ENCODE assay signal across 14 mouse cellular contexts in the genomic region with DNA sequence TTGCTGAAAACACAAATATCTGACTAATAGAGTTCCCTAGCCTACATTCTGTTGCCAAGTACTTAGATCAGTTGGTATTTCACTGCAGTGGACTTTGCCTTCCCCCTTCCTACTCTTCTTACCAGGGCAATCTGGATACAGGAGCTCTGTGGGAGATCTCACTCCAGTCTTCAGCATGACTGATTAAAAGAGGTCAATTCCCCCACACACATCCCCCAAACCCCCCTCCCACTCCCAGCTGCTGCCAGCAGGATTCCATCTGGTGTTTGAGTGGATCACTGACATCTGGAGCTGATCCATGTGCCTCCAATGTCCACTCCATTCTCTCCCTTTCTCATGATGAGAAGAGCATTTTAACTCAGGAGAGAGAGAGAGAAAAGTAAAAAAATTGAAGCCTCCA.
DNase-seq lines count a peak whose midpoint lies in the region; ATAC-seq and TF ChIP-seq lines count a peak whose summit lies in the region.
"Had no signal": no experiment of that assay in that cellular context is flagged by ENCODE, and none has a peak within 500 bp of the region (broad histone marks: within the 10 kb centered on the region; RNA-seq: fewer than 3 reads in every experiment).

No protein-coding gene starts in this region.

- H3K9me3 ChIP-seq in hindbrain, postnatal 0 days (ENCODE audit: low read length): no peaks in the 10 kb centered on the region
- no peaks in the 10 kb centered on the region for H3K9me3 ChIP-seq in hindbrain, embryonic 16.5 days (ENCODE audit: control insufficient read depth, low read length)
- no peaks in the 10 kb centered on the region for H3K9me3 ChIP-seq in embryonic facial prominence, embryonic 14.5 days (ENCODE audit: control insufficient read depth, low read length)
- H3K9me3 ChIP-seq in limb, embryonic 10.5 days (replicated peaks): no peaks in the 10 kb centered on the region
- no peaks in the 10 kb centered on the region for H3K9me3 ChIP-seq in forebrain, embryonic 12.5 days
- H3K9me3 ChIP-seq: hindbrain, embryonic 15.5 days had no signal

- no peaks in the 10 kb centered on the region for H3K36me3 ChIP-seq in hindbrain, postnatal 0 days (ENCODE audit: insufficient read depth, low read length)
- H3K36me3 ChIP-seq in hindbrain, embryonic 16.5 days (ENCODE audit: control insufficient read depth, insufficient read depth, low read length): no peaks in the 10 kb centered on the region
- H3K36me3 ChIP-seq in embryonic facial prominence, embryonic 14.5 days (ENCODE audit: control insufficient read depth, insufficient read depth, low read length): no peaks in the 10 kb centered on the region
- no peaks in the 10 kb centered on the region for H3K36me3 ChIP-seq in limb, embryonic 10.5 days
- no peaks in the 10 kb centered on the region for H3K36me3 ChIP-seq in forebrain, embryonic 12.5 days (replicated peaks)
- H3K36me3 ChIP-seq: hindbrain, embryonic 15.5 days had no signal

- no peak overlapping the region for H3K4me2 ChIP-seq in hindbrain, postnatal 0 days (ENCODE audit: low read depth, low read length)
- H3K4me2 ChIP-seq in hindbrain, embryonic 16.5 days (ENCODE audit: low read length): no peak overlapping the region
- H3K4me2 ChIP-seq in embryonic facial prominence, embryonic 14.5 days (ENCODE audit: low read depth, low read length): no peak overlapping the region
- no peak overlapping the region for H3K4me2 ChIP-seq in forebrain, embryonic 12.5 days
- H3K4me2 ChIP-seq: hindbrain, embryonic 15.5 days had no signal

- no peaks in the 10 kb centered on the region for H3K27me3 ChIP-seq in hindbrain, postnatal 0 days (ENCODE audit: insufficient read depth, low read length)
- no peaks in the 10 kb centered on the region for H3K27me3 ChIP-seq in hindbrain, embryonic 16.5 days (replicated peaks; ENCODE audit: control insufficient read depth, insufficient read depth, low read length)
- no peaks in the 10 kb centered on the region for H3K27me3 ChIP-seq in embryonic facial prominence, embryonic 14.5 days (replicated peaks; ENCODE audit: control insufficient read depth, insufficient read depth, low read length)
- no peaks in the 10 kb centered on the region for H3K27me3 ChIP-seq in limb, embryonic 10.5 days (ENCODE audit: low read depth, poor library complexity, severe bottlenecking)
- H3K27me3 ChIP-seq in forebrain, embryonic 12.5 days: no peaks in the 10 kb centered on the region
- H3K27me3 ChIP-seq: hindbrain, embryonic 15.5 days had no signal

- no peak overlapping the region for H3K4me3 ChIP-seq in hindbrain, postnatal 0 days (ENCODE audit: low read length)
- H3K4me3 ChIP-seq in hindbrain, embryonic 16.5 days (ENCODE audit: low read length): no peak overlapping the region
- no peak overlapping the region for H3K4me3 ChIP-seq in embryonic facial prominence, embryonic 14.5 days (ENCODE audit: low read depth, low read length)
- no peak overlapping the region for H3K4me3 ChIP-seq in limb, embryonic 10.5 days
- H3K4me3 ChIP-seq in forebrain, embryonic 12.5 days (replicated peaks): no peak overlapping the region
- H3K4me3 ChIP-seq: hindbrain, embryonic 15.5 days had no signal

- no peak for TF ChIP-seq CTCF in hindbrain, postnatal 0 days (IDR thresholded peaks at IDR 0.05; ENCODE audit: low read depth)
- TF ChIP-seq CTCF in brain, embryonic 14.5 days (IDR thresholded peaks at IDR 0.05; ENCODE audit: borderline replicate concordance, extremely low read depth, insufficient read depth, insufficient read length): no peak

- DNase-seq in hindbrain, postnatal 0 days (ENCODE audit: low spot score): peak; percentile 2
- peak; percentile 0 for DNase-seq in brain, embryonic 14.5 days (ENCODE audit: low read depth)
- DNase-seq in embryonic facial prominence, embryonic 14.5 days (ENCODE audit: low spot score): peak; percentile 7
- DNase-seq in limb, embryonic 10.5 days (ENCODE audit: low spot score): peak; percentile 29
- no peak for DNase-seq in testis, postnatal 10 days (ENCODE audit: low spot score)
- DNase-seq in left cerebral cortex, adult 8-10 months (ENCODE audit: low spot score in 2 of 2): no peak
- DNase-seq: heart, adult 11 months; liver, postnatal 0 days; right cerebral cortex, postnatal 25 days had no signal

- no peaks in the 10 kb centered on the region for H3K4me1 ChIP-seq in hindbrain, postnatal 0 days (ENCODE audit: insufficient read depth, low read length)
- H3K4me1 ChIP-seq in hindbrain, embryonic 16.5 days (ENCODE audit: control insufficient read depth, insufficient read depth, low read depth, low read length): no peaks in the 10 kb centered on the region
- H3K4me1 ChIP-seq in embryonic facial prominence, embryonic 14.5 days (ENCODE audit: control insufficient read depth, insufficient read depth, low read length): no peaks in the 10 kb centered on the region
- H3K4me1 ChIP-seq in limb, embryonic 10.5 days: no peaks in the 10 kb centered on the region
- no peaks in the 10 kb centered on the region for H3K4me1 ChIP-seq in forebrain, embryonic 12.5 days
- H3K4me1 ChIP-seq: hindbrain, embryonic 15.5 days had no signal

- H3K27ac ChIP-seq in hindbrain, postnatal 0 days: no peak overlapping the region
- H3K27ac ChIP-seq in hindbrain, embryonic 16.5 days (ENCODE audit: low read depth, low read length): no peak overlapping the region
- no peak overlapping the region for H3K27ac ChIP-seq in embryonic facial prominence, embryonic 14.5 days (replicated peaks; ENCODE audit: low read depth, low read length)
- H3K27ac ChIP-seq in limb, embryonic 10.5 days: no peak overlapping the region
- H3K27ac ChIP-seq in forebrain, embryonic 12.5 days: no peak overlapping the region
- H3K27ac ChIP-seq: hindbrain, embryonic 15.5 days; stomach, postnatal 0 days had no signal

- H3K9ac ChIP-seq in hindbrain, postnatal 0 days (replicated peaks; ENCODE audit: low read length): no peak overlapping the region
- no peak overlapping the region for H3K9ac ChIP-seq in hindbrain, embryonic 16.5 days (ENCODE audit: low read depth, low read length)
- no peak overlapping the region for H3K9ac ChIP-seq in embryonic facial prominence, embryonic 14.5 days (ENCODE audit: low read depth, low read length)
- H3K9ac ChIP-seq in forebrain, embryonic 12.5 days: no peak overlapping the region
- H3K9ac ChIP-seq: hindbrain, embryonic 15.5 days; liver, postnatal 0 days had no signal

- ATAC-seq in hindbrain, postnatal 0 days: no peak
- no peak for ATAC-seq in hindbrain, embryonic 16.5 days
- no peak; the same call in 1 of the 2 replicates for ATAC-seq in embryonic facial prominence, embryonic 14.5 days (ENCODE audit: low read depth)
- ATAC-seq in forebrain, embryonic 12.5 days (ENCODE audit: low FRiP score): no peak
- ATAC-seq: forebrain, embryonic 14.5 days; liver, postnatal 0 days had no signal

- no peak for TF ChIP-seq POLR2A in brain, embryonic 14.5 days (IDR thresholded peaks at IDR 0.05; ENCODE audit: borderline replicate concordance, extremely low read depth, insufficient read depth, insufficient read length, poor library complexity, severe bottlenecking)

Comparison
In these comparisons a context has a peak if more than half of its experiments do, and no peak if none do; other contexts are left out.
1. DNase-seq: peak in hindbrain, postnatal 0 days (single experiment), brain, embryonic 14.5 days (single experiment), embryonic facial prominence, embryonic 14.5 days (single experiment) and limb, embryonic 10.5 days (single experiment); none in testis, postnatal 10 days (single experiment) and left cerebral cortex, adult 8-10 months (0 of 2).